Mouse (Mus musculus): ENCODE measurements at regions not wholly inside any gene's neighbourhood (a gene's known extent, or its start where the extent isn't known, plus 50 kb on each side); places are given as distances from the start of the nearest gene placed in this dataset.

- no peak for DNase-seq (ENCODE audit: low read depth)
Observed at GRCm38 (mm10) chr3:126292830-126293229, 70.7 kb upstream of the Arsj start.

GRCm38 (mm10) chr3:126293645-126294044 is 69.8 kb upstream of the Arsj start:
- DNase-seq (ENCODE audit: low read depth), result no peak

- DNase-seq (ENCODE audit: low read depth), result no peak
Observed at GRCm38 (mm10) chr3:126295932-126296331, 67.6 kb upstream of the Arsj start.

GRCm38 (mm10) chr3:126299257-126299656 is 64.2 kb upstream of the Arsj start:
- DNase-seq (ENCODE audit: low read depth), result no peak

GRCm38 (mm10) chr3:126308303-126308702 is 55.2 kb upstream of the Arsj start:
- no peak for DNase-seq (ENCODE audit: low read depth)
